Mouse (Mus musculus) small intestine, adult 2 months (tissue): ENCODE results near the gene Timp2. TPM values are rescaled to one million over a fixed set of nuclear protein-coding genes. Genes with fewer than 3 reads are reported as not detected.

Source experiments
- H3K27ac ChIP-seq: fragments of 200-500 bp; 2 replicates; pipeline ENCODE4 v1.5.1; 2012; ENCODE audit warnings: low read depth, low read length, control low read depth, inconsistent platforms; ENCODE audit not compliant: insufficient read depth
- H3K27me3 ChIP-seq: fragments of 200-500 bp; 2 replicates; pipeline ENCODE4 v1.6.1; 2012; ENCODE audit warnings: mild to moderate bottlenecking, moderate library complexity, low read length, inconsistent platforms; ENCODE audit not compliant: control insufficient read depth, insufficient read depth
- H3K36me3 ChIP-seq: fragments of 200-500 bp; 2 replicates; pipeline ENCODE4 v1.6.1; 2012; ENCODE audit warnings: mild to moderate bottlenecking, low read length, control low read depth, inconsistent platforms; ENCODE audit not compliant: control insufficient read depth, insufficient read depth
- H3K4me1 ChIP-seq: fragments of 200-500 bp; 2 replicates; pipeline ENCODE4 v1.6.1; 2012; ENCODE audit warnings: low read length, inconsistent platforms, mixed read lengths; ENCODE audit not compliant: control insufficient read depth, insufficient read depth, insufficient read length
- H3K4me3 ChIP-seq: fragments of 200-500 bp; 2 replicates; pipeline ENCODE4 v1.5.1; 2012; ENCODE audit warnings: low read depth, mild to moderate bottlenecking, control low read depth, inconsistent platforms, low read length, moderate library complexity
- CTCF ChIP-seq: fragments of 200-500 bp; IDR thresholded peaks from 2 replicates; pipeline ENCODE4 v1.5.1; 2012; ENCODE audit warnings: low read depth, mild to moderate bottlenecking, control low read depth, inconsistent platforms, low read length, moderate library complexity, mixed read lengths; ENCODE audit not compliant: insufficient replicate concordance, insufficient read length; ENCODE audit errors: extremely low read depth
- POLR2A ChIP-seq: fragments of 200-500 bp; IDR thresholded peaks from 2 replicates; pipeline ENCODE4 v1.6.1; 2012; ENCODE audit warnings: low read depth, mild to moderate bottlenecking, control low read depth, inconsistent platforms, low read length, moderate library complexity
- WGBS: fragments of 180-500 bp; shearing (Covaris S2); methylation state at CpG from one replicate; pipeline ENCODE4 v1.1.7; 2018; 5-methylcytosine and 5-hydroxymethylcytosine counted together
- polyA plus RNA-seq: library from polyadenylated mRNA; depleted of rRNA; stranded (reverse); fragments of >200 nt; gene quantifications from 2 replicates; pipeline ENCODE4 v1.2.3, GENCODE M21; 2012

Gene Timp2
- polyA plus RNA-seq, 1 experiment, result 27.7 TPM

GRCm38 (mm10) chr11:118375881-118376280, 20.3 kb upstream of the Timp2 start:
- no peak overlapping the region for H3K27ac ChIP-seq
- WGBS, result 66% methylated on average over 5 of the region's 5 CpGs
- no peaks in the 10 kb centered on the region for H3K27me3 ChIP-seq
- H3K4me3 ChIP-seq, result no peak overlapping the region
- no peaks in the 10 kb centered on the region for H3K36me3 ChIP-seq
- no peak for TF ChIP-seq CTCF
- TF ChIP-seq POLR2A, result no peak
- H3K4me1 ChIP-seq, result no peaks in the 10 kb centered on the region

DNA sequence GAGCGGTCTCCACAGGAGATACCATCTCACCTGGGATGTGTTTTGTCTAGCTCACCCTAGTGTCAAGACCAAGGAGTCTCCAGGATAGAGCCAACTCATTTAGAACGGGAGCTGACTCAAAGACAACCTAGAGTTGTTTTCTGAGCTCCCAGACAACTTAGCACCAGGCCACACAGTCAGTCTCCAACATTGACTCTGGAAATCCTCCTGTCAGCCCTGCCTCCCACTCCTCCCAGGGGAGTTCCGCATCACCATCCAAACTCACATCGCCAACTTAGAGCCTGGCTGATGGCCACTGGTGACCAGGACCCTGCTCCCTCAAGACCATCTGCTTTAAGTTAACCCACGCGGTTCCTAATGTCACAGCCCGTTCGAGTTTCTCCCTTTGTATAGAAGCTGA, 19.9 kb upstream of the Timp2 start:
- TF ChIP-seq POLR2A, result no peak
- TF ChIP-seq CTCF, result no peak
- no peaks in the 10 kb centered on the region for H3K36me3 ChIP-seq
- no peaks in the 10 kb centered on the region for H3K27me3 ChIP-seq
- H3K4me3 ChIP-seq, result no peak overlapping the region
- WGBS, result 83% methylated on average over 8 of the region's 8 CpGs
- H3K4me1 ChIP-seq, result no peaks in the 10 kb centered on the region
- H3K27ac ChIP-seq, result no peak overlapping the region

GRCm38 (mm10) chr11:118375006-118375405, 19.5 kb upstream of the Timp2 start:
- Histone ChIP-seq H3K27me3 (no peaks in the 10 kb centered on the region), H3K4me1 (no peaks in the 10 kb centered on the region), H3K4me3 (no peak overlapping the region), H3K27ac (no peak overlapping the region), H3K36me3 (no peaks in the 10 kb centered on the region)
- TF ChIP-seq CTCF, result no peak
- TF ChIP-seq POLR2A, result no peak

DNA sequence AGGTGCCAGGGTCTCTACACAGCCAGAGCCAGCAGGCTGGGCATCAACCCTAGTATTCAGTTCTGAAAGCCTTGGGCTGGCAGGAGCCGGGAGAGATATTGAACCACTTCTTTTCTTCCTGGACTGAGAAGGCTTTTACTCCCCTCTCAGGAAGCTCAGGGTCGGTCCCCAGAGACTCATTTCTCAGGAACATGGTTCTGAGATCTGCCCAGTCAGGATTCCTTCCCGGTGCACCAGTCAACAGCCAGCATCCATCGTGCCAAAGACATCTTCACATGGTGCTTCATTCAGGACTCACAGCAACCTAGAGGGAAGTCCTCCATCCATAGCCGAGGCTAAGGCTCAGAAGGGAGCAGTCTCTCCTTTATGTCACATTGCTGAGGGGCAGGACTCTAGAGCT, 19.0 kb upstream of the Timp2 start:
- H3K27me3 ChIP-seq, result no peaks in the 10 kb centered on the region
- 70% methylated on average over 5 of the region's 5 CpGs for WGBS
- H3K36me3 ChIP-seq, result no peaks in the 10 kb centered on the region
- H3K4me3 ChIP-seq, result no peak overlapping the region
- H3K4me1 ChIP-seq, result no peaks in the 10 kb centered on the region
- no peak for TF ChIP-seq POLR2A
- TF ChIP-seq CTCF, result no peak
- no peak overlapping the region for H3K27ac ChIP-seq

- no peaks in the 10 kb centered on the region for H3K4me1 ChIP-seq
- H3K36me3 ChIP-seq, result no peaks in the 10 kb centered on the region
- no peak for TF ChIP-seq CTCF
- no peak for TF ChIP-seq POLR2A
- H3K27me3 ChIP-seq, result no peaks in the 10 kb centered on the region
- no peak overlapping the region for H3K27ac ChIP-seq
- 64% methylated on average over 7 of the region's 7 CpGs for WGBS
- no peak overlapping the region for H3K4me3 ChIP-seq
These were observed 17.1 kb upstream of the Timp2 start for GRCm38 (mm10) chr11:118372641-118373040.

DNA sequence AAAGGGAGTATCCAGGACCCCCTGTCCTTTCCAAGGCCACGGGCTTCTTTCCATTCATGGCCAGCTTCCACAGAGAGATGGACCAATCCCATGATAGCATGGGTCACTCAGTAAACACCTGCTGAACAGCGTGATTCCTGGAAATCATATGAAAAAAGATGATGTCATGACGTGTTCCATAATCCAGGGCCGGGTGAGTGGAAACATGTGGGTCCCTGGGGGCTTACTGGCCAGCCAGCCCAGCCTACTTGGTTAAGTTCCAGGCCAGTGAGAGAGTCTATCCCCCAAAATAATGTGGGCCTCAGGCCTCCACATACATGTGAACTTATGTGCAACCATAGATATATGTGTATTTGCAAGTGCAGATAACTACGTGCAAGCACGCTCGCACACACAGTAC, 16.3 kb upstream of the Timp2 start:
- no peaks in the 10 kb centered on the region for H3K36me3 ChIP-seq
- WGBS, result 78% methylated on average over 7 of the region's 7 CpGs

DNA sequence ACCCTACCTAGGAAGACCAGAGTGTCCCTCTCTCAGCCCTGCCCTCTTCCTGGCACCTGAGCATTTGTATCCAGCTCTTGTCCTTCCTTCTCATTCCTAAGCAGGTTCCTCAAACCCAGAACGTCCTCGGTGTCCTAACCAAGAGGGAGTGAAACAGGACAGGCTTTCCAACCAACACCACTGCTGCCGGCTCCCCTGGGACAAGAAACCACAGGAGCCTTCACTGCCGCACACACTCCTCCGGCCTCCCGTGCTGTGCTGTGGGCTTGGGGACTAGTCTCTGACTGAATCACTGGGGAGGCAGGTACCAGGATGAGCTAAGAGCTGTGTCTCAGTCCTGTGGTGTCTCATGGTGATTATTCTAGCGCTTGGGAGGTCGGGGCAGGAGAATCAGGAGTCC, 14.1 kb upstream of the Timp2 start:
- no peaks in the 10 kb centered on the region for H3K36me3 ChIP-seq
- H3K27me3 ChIP-seq, result no peaks in the 10 kb centered on the region
- no peak for TF ChIP-seq POLR2A
- TF ChIP-seq CTCF, result no peak
- H3K27ac ChIP-seq, result no peak overlapping the region
- 75% methylated on average over 8 of the region's 8 CpGs for WGBS
- no peak overlapping the region for H3K4me3 ChIP-seq
- H3K4me1 ChIP-seq, result no peaks in the 10 kb centered on the region

More for the DNA sequence above, 16.3 kb upstream of the Timp2 start:
- H3K27me3 ChIP-seq, result no peaks in the 10 kb centered on the region
- TF ChIP-seq CTCF (no peak), POLR2A (no peak)
- H3K4me3 ChIP-seq, result no peak overlapping the region
- no peak overlapping the region for H3K27ac ChIP-seq
- H3K4me1 ChIP-seq, result no peaks in the 10 kb centered on the region

GRCm38 (mm10) chr11:118369251-118369650, 13.7 kb upstream of the Timp2 start:
- Histone ChIP-seq H3K36me3 (no peaks in the 10 kb centered on the region), H3K27me3 (no peaks in the 10 kb centered on the region), H3K4me1 (no peaks in the 10 kb centered on the region), H3K27ac (no peak overlapping the region), H3K4me3 (no peak overlapping the region)
- 74% methylated on average over 5 of the region's 5 CpGs for WGBS
- TF ChIP-seq POLR2A (no peak), CTCF (no peak)
